11 mouse cellular contexts compared by ENCODE assay signal in the genomic region with DNA sequence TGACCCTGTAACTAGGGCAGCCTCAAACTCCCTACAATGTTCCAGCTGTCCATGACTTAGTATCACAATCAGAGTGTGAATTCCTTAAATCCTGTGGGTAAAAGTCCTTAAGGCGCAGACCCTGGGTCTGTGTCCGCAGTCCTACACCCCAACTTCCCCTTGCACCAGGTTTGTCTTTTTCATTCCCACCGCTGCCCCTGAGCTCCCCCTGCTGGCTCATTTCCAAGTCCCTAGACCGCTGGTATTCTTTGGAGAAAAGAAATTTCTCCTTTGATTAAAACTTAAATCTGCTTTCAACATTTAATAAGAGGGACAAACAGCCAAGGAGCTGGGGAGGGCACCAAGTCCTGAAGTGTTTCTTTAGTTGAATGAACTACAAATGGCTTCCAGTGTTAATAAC. TPM values are rescaled to one million over a fixed set of nuclear protein-coding genes. Genes with fewer than 3 reads are reported as not detected.
DNase-seq lines count a peak whose midpoint lies in the region; ATAC-seq and TF ChIP-seq lines count a peak whose summit lies in the region.
"Had no signal": no experiment of that assay in that cellular context is flagged by ENCODE, and none has a peak within 500 bp of the region (broad histone marks: within the 10 kb centered on the region; RNA-seq: fewer than 3 reads in every experiment).

No protein-coding gene starts in this region.

- no peaks in the 10 kb centered on the region for H3K36me3 ChIP-seq in ES-E14 (ENCODE audit: control insufficient read depth, insufficient read depth, low read length, poor library complexity, severe bottlenecking)
- H3K36me3 ChIP-seq in hindbrain, embryonic 11.5 days (ENCODE audit: control insufficient read depth, insufficient read depth, low read length): no peaks in the 10 kb centered on the region
- H3K36me3 ChIP-seq: heart, embryonic 15.5 days had no signal

- no peak overlapping the region for H3K27ac ChIP-seq in ES-E14 (ENCODE audit: insufficient read depth, low read depth, low read length, poor library complexity, severe bottlenecking)
- H3K27ac ChIP-seq in hindbrain, embryonic 11.5 days (ENCODE audit: low read depth, low read length): no peak overlapping the region
- H3K27ac ChIP-seq: heart, embryonic 15.5 days; macrophage had no signal

- in situ Hi-C loops in ES-E14 (cut with MboI; ENCODE audit: low sequenced_read_pairs in 2 of 2, unreplicated experiment in 2 of 2): no loop called here

- no peaks in the 10 kb centered on the region for H3K27me3 ChIP-seq in hindbrain, embryonic 11.5 days (ENCODE audit: control insufficient read depth, insufficient read depth, low read length)

- no peak for ATAC-seq in hindbrain, embryonic 11.5 days (ENCODE audit: low FRiP score)

- WGBS in hindbrain, embryonic 11.5 days: 67% methylated on average over 4 of the region's 4 CpGs

- DNase-seq in kidney, postnatal 4 days: peak; percentile 68 to 73
- no peak for DNase-seq in kidney, adult 11 months
- peak; percentile 11 for DNase-seq in ES-E14 (ENCODE audit: low read depth, low spot score)
- DNase-seq in hindbrain, embryonic 11.5 days (ENCODE audit: low spot score): peak; percentile 20
- peak; percentile 31 for DNase-seq in retina, embryonic 14.5 days (ENCODE audit: low spot score)
- no peak for DNase-seq in T-cell, adult 2 months (ENCODE audit: low spot score)
- DNase-seq in left cerebral cortex, adult 18-20 months (ENCODE audit: low spot score in 2 of 2): no peak
- DNase-seq in layer of hippocampus, adult 9-11 months: no peak

- no peak overlapping the region for H3K9ac ChIP-seq in ES-E14 (ENCODE audit: insufficient read depth, low read depth, low read length, poor library complexity, severe bottlenecking)
- H3K9ac ChIP-seq in hindbrain, embryonic 11.5 days (ENCODE audit: low read depth, low read length): no peak overlapping the region
- H3K9ac ChIP-seq: heart, embryonic 15.5 days had no signal

- H3K4me2 ChIP-seq in hindbrain, embryonic 11.5 days (replicated peaks; ENCODE audit: low read depth, low read length): no peak overlapping the region
- H3K4me2 ChIP-seq: heart, embryonic 15.5 days had no signal

- H3K4me3 ChIP-seq in ES-E14 (ENCODE audit: insufficient read depth in 1 of 2, low read depth in 1 of 2, low read length in 2 of 2, poor library complexity in 1 of 2, severe bottlenecking in 1 of 2): no peak overlapping the region
- H3K4me3 ChIP-seq in hindbrain, embryonic 11.5 days (ENCODE audit: low read depth, low read length): no peak overlapping the region
- H3K4me3 ChIP-seq: heart, embryonic 15.5 days had no signal

- no peaks in the 10 kb centered on the region for H3K9me3 ChIP-seq in ES-E14 (ENCODE audit: control insufficient read depth, insufficient read depth, low read depth, low read length)
- no peaks in the 10 kb centered on the region for H3K9me3 ChIP-seq in hindbrain, embryonic 11.5 days (ENCODE audit: control insufficient read depth, low read length)
- H3K9me3 ChIP-seq: heart, embryonic 15.5 days had no signal

- H3K4me1 ChIP-seq in ES-E14 (ENCODE audit: control insufficient read depth in 2 of 2, insufficient read depth in 2 of 2, low read length in 2 of 2, poor library complexity in 1 of 2): no peaks in the 10 kb centered on the region
- no peaks in the 10 kb centered on the region for H3K4me1 ChIP-seq in hindbrain, embryonic 11.5 days (replicated peaks; ENCODE audit: control insufficient read depth, insufficient read depth, low read length)

TF ChIP-seq in ES-E14, 5 proteins besides CTCF, POLR2A, EP300 and RAD21:
- TF ChIP-seq MAFK (IDR thresholded peaks at IDR 0.05; ENCODE audit: insufficient read depth, low read depth, low read length) (no peak), CHD2 (IDR thresholded peaks at IDR 0.05; ENCODE audit: low read depth, low read length) (no peak), ZNF384 (IDR thresholded peaks at IDR 0.05; ENCODE audit: low read depth, low read length) (no peak), ZC3H11A (IDR thresholded peaks at IDR 0.05; ENCODE audit: borderline replicate concordance, low read depth, low read length) (no peak), HCFC1 (IDR thresholded peaks at IDR 0.05; ENCODE audit: borderline replicate concordance, insufficient read depth, low read length) (no peak)

RNA-seq across cellular contexts. Expression of a gene that starts 2.2 kb away (rescaled TPM):
- total RNA-seq in ES-E14 (2012; rRNA removed): not detected in 2 replicates
- polyA plus RNA-seq in hindbrain, embryonic 11.5 days (2014; fragmentation: Nextera tagmentation; extraction: Ambion mirVana): 69.2 and 92.0 TPM in 2 replicates
- total RNA-seq in left cerebral cortex, adult 18-20 months (2021): 100 to 1,000 TPM; 432 to 480 TPM
- polyA plus RNA-seq: macrophage had no signal

RNA-seq across cellular contexts. Expression of a gene that starts 26.2 kb away (rescaled TPM):
- not detected in 2 replicates for total RNA-seq in ES-E14 (2012; rRNA removed)
- polyA plus RNA-seq in hindbrain, embryonic 11.5 days (2014; fragmentation: Nextera tagmentation; extraction: Ambion mirVana): not detected in 2 replicates
- total RNA-seq in left cerebral cortex, adult 18-20 months (2021): not detected
- total RNA-seq: adrenal gland, postnatal 36 days had no signal
- polyA plus RNA-seq: heart, embryonic 15.5 days had no signal

Comparison
In these comparisons a context has a peak if more than half of its experiments do, and no peak if none do; other contexts are left out.
1. DNase-seq: peak in kidney, postnatal 4 days (2 of 2), ES-E14 (single experiment), hindbrain, embryonic 11.5 days (single experiment) and retina, embryonic 14.5 days (single experiment); none in kidney, adult 11 months (single experiment), T-cell, adult 2 months (single experiment), left cerebral cortex, adult 18-20 months (0 of 2) and layer of hippocampus, adult 9-11 months (single experiment).
2. RNA of a gene that starts 2.2 kb away (total RNA-seq): 432 to 480 TPM in left cerebral cortex, adult 18-20 months; not detected in ES-E14; every median in the first group is over 100 times any median in the second.